Mouse (Mus musculus) macrophage (primary cell): ENCODE data around the gene Mitf. TPM values are rescaled to one million over a fixed set of nuclear protein-coding genes. Genes with fewer than 3 reads are reported as not detected.

Experiments used
- H3K27ac ChIP-seq: fragments of 350-480 bp; formaldehyde crosslinking; 2 replicates; pipeline ENCODE4 v1.9.0; 2021
- H3K36me3 ChIP-seq: fragments of 350-480 bp; formaldehyde crosslinking; 2 replicates; pipeline ENCODE4 v1.9.0; 2021; ENCODE audit errors: inconsistent target
- H3K4me3 ChIP-seq: fragments of 350-480 bp; formaldehyde crosslinking; 2 replicates; pipeline ENCODE4 v1.9.0; 2021; ENCODE audit errors: inconsistent target
- H3K79me2 ChIP-seq: fragments of 350-480 bp; formaldehyde crosslinking; 2 replicates; pipeline ENCODE4 v1.9.0; 2021; ENCODE audit errors: inconsistent target
- WGBS: methylation state at CpG from one replicate; pipeline ENCODE4 v1.1.7; 2026; ENCODE audit warnings: inconsistent platforms; ENCODE audit not compliant: missing documents; 5-methylcytosine and 5-hydroxymethylcytosine counted together
- polyA plus RNA-seq: library from polyadenylated mRNA; stranded (reverse); fragments of 250-400 nt; gene quantifications from 3 replicates; pipeline ENCODE4 v1.2.4, GENCODE M21; 2018; ENCODE audit warnings: inconsistent platforms

Gene Mitf
- polyA plus RNA-seq, 1 experiment from 2014 or later = 41.8 TPM

DNA sequence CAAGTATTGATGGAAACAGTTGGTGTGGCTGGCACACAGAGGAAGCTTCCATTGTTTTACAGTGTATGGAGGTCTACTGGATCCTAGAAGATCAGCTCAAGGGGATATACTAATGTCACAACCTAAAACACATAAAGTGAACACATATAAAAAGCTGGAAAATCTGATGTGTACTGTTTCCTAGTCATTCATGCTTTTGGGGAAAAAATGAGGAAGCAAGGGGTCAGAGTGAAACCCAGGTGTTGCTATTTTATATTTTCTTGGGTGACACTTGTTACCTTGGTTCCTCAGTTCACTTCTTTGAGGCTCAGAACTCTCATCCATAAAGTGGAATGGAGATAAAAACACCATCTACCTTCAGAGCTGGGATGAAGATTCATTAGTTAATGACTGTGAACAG is 32.7 kb downstream of the Mitf start:
- H3K27ac ChIP-seq = no peak overlapping the region
- H3K36me3 ChIP-seq = peaks cover 15% of the 10 kb centered on the region; the same call in 1 of the 2 replicates
- H3K79me2 ChIP-seq = peaks cover 99% of the 10 kb centered on the region
- no peak overlapping the region for H3K4me3 ChIP-seq

DNA sequence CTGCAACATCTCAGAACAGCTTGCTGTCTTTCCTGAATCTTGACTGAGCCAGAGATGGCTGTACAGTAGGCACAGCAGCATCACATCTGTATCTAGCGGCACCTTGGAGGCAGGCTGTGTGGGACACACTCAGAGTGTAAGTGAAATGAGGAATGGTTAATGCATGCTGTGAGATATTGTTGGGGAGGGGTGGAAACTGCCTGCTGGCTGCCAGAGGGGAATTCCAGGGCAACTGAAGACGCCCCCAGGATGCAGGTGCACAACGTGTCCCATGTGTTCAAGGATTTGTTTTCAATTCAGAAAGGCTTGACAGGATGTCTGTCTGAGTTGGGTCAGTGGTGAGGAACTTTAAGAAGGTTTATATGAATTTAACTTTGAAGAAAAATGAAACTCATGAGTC is 37.3 kb downstream of the Mitf start:
- WGBS = 90% methylated on average over 3 of the region's 3 CpGs
- Histone ChIP-seq H3K4me3 (no peak overlapping the region), H3K36me3 (peaks cover 25% of the 10 kb centered on the region), H3K27ac (no peak overlapping the region), H3K79me2 (peaks cover 100% of the 10 kb centered on the region)

DNA sequence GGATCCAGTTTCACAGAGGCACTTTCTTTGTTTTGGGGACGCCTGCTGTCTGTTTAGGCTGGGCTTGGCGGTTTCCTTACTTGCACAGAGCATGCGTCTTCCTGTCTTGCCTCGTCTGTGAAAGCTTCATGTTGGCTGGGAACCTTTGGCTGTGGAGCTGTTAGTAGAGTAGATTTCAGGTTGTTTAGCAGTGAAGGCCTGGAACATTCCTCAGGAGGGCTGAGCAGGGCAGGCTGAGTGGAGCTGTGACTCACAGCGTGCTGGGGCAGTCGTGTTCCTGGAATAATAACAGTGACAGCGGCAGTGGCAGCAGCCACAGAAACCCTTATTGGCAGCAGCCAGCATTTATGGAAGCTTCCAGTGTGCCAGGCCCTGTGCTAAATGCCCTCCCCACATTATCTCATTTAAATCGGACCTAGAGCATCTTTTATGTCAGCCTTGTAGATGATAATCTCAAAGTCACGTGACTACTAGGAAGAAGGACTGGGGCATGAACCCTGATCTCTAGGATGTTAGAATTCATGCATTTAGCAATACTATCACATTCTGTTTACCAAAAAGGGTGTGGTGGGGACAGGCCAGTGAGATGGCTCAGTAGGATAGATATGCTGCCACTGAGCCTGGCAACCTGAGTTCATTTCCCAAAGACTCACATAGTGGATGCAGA is 41.5 kb downstream of the Mitf start:
- Histone ChIP-seq H3K27ac (0 out of 2 replicates have a peak overlapping the region, but pooled peaks have one; percentile 1), H3K4me3 (no peak overlapping the region), H3K79me2 (peaks cover 78% of the 10 kb centered on the region), H3K36me3 (peaks cover 16% of the 10 kb centered on the region)
- 88% methylated on average over 9 of the region's 9 CpGs for WGBS

DNA sequence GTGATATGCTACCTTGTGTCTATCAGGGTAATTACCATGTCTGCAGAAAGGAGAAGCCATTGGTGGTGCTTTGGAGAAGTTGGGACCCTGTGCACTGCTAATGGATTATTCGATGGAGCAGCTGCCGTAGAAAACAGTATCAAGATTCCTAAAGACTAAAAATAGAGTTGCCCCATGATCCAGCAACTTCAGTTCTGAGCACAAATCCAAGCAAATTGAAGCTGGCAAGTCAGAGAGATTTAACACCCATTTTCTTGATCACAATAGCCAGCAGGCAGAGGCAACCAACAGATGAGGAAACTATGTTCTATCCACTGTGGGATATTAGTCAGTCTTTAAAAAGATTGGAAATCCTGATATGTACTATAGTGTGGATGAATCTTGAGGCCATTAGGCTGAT is 47.4 kb downstream of the Mitf start:
- Histone ChIP-seq H3K79me2 (peaks cover 57% of the 10 kb centered on the region), H3K36me3 (peaks cover 1% of the 10 kb centered on the region; the same call in 1 of the 2 replicates), H3K4me3 (no peak overlapping the region), H3K27ac (peak overlapping the region; percentile 98)
- 100% methylated on average over 2 of the region's 2 CpGs for WGBS

DNA sequence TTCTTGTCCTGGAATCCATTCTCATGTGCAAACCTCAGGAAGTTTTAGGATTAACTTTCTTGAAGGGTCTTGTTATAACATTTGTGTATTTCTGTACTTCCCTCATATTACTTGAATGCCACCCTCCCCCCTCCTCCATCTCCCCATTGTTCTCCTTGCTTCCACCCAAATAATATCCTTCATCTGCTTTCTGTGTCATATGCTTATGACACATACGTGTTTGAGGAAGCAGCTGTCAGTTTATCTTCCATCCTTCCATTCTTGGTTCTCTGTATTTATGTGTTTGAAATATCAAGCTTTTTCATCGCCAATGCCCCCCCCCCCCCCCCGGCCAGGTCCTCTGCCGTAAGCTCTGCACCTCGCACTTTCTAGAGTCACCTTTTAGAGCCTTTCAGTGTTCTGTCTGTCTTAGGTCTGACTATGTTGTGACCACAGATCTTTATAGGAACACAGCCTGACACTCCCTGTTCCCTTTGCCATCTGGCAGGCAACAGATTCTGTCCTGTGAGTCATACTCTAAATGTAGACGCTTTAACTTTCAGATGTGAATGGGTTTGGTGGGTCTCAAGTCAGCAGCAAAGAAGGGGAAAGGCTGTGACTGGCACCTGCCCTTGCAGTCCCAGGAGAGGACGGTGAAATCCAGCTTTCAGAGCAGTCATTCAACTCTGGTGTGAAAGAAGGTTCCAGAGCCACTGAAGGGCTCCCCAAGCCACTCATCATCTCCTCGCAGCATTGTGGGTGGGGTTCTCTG is 48.7 kb downstream of the Mitf start:
- Histone ChIP-seq H3K4me3 (no peak overlapping the region), H3K27ac (peak overlapping the region; percentile 98), H3K79me2 (peaks cover 64% of the 10 kb centered on the region), H3K36me3 (no peaks in the 10 kb centered on the region)
- 34% methylated on average over 5 of the region's 8 CpGs for WGBS

DNA sequence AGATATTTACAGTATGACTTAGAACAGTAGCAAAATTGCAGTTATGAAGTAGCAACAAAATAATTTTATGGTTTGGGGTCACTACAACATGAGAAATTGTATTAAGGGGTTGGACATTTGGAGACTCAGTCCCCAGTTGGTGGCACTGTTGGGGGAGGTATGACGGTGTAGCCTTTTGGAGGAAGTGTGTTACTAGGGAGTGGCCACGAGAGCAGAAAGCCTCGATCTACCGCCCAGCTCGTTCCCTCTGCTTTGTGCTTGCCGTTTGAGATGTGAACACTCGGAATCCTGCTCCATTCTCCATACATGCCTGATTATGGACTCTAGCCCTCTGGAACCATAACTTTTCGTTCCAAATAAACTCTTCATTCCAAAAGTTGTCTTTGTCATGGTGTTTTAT is 49.6 kb downstream of the Mitf start:
- Histone ChIP-seq H3K27ac (peak overlapping the region; percentile 98), H3K36me3 (no peaks in the 10 kb centered on the region), H3K4me3 (no peak overlapping the region), H3K79me2 (peaks cover 73% of the 10 kb centered on the region)
- 47% methylated on average over 8 of the region's 8 CpGs for WGBS

DNA sequence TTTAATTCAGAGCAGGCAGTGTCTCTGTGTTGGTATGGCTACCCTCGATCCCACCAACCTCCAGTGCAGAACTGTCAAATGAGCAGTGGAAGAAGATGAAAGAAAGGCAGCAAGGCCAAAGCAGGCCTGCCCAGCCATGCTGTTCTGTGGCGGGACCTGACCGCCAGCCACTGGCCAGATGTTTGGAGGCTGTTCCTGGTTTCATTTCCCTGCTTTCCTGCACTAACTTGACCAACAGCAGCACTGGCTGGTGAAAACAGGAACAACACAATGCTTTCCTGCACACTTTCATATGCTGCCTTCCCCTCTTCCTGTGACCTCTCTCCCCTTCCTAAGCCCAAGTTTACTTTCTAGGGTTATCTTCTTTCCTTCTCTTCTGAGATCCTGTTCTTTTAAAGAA is 50.8 kb downstream of the Mitf start:
- Histone ChIP-seq H3K27ac (peak overlapping the region; percentile 98), H3K36me3 (no peaks in the 10 kb centered on the region), H3K4me3 (no peak overlapping the region), H3K79me2 (peaks cover 74% of the 10 kb centered on the region)
- WGBS = 16% methylated on average over 3 of the region's 3 CpGs

DNA sequence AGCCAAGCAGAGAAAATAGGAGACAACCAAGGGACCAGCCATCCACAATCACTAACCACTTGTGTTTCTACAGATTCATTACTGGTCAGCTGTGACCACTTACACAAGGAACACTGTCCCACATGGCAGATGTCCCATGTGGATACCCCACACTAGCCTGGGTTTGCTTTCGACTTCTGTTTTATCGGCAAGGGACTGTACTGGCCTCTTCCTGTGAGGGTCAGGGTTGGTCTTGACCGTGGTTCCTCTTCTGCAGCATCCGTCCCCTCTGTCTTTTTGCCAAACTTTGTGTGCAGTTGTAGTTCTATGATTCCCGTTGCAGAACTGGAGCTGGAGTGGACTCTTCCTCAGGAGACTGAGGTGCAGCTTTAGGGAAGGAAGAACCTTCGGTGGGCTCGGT is 59.7 kb downstream of the Mitf start:
- H3K27ac ChIP-seq = peak overlapping the region; percentile 42
- H3K36me3 ChIP-seq = no peaks in the 10 kb centered on the region
- peaks cover 81% of the 10 kb centered on the region for H3K79me2 ChIP-seq
- H3K4me3 ChIP-seq = no peak overlapping the region
- WGBS = 8% methylated on average over 7 of the region's 7 CpGs

DNA sequence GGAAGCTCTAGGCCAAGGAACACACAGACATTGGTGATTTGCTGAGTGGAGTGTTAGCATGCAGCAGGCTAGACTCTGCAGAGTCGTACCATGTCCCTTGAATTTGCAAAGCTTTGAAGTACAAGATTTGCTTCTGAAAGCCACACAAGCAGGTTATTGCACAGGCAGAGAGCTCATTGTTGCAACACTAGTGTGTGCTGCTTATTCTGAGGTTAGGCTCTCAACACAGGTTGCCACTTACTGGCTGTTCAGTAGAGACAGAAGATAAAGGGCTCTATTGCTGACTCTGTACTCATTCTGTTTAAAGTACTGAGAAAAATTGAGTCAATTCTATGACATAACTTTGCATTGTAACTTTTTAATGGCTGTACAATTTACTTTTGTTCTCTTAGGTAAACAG is 61.2 kb downstream of the Mitf start:
- 75% methylated on average over 1 of the region's 1 CpGs for WGBS
- H3K27ac ChIP-seq = no peak overlapping the region

DNA sequence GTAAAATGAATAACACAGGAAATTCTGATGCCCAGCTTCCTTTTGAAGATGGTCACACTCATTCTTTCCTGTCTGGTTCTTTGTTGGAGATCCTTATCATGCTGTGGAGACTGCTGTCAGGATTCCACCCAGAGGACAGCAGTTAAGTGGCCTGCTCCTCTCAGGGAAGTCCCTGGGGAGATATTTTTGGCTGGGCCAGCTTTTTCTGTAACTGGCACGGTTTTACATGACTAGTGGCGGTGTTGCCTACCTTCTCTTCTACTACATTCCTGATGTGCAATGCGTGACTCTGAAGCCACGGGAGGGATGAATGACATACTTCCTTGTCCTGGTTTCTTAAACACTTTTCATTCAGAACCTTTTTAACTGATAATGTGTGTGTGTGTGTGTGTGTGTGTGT is 63.1 kb downstream of the Mitf start:
- Histone ChIP-seq H3K36me3 (no peaks in the 10 kb centered on the region), H3K4me3 (no peak overlapping the region), H3K79me2 (peaks cover 76% of the 10 kb centered on the region), H3K27ac (no peak overlapping the region)
- WGBS = 82% methylated on average over 3 of the region's 4 CpGs

More for the DNA sequence above, 61.2 kb downstream of the Mitf start:
- Histone ChIP-seq H3K4me3 (no peak overlapping the region), H3K79me2 (peaks cover 81% of the 10 kb centered on the region), H3K36me3 (no peaks in the 10 kb centered on the region)

DNA sequence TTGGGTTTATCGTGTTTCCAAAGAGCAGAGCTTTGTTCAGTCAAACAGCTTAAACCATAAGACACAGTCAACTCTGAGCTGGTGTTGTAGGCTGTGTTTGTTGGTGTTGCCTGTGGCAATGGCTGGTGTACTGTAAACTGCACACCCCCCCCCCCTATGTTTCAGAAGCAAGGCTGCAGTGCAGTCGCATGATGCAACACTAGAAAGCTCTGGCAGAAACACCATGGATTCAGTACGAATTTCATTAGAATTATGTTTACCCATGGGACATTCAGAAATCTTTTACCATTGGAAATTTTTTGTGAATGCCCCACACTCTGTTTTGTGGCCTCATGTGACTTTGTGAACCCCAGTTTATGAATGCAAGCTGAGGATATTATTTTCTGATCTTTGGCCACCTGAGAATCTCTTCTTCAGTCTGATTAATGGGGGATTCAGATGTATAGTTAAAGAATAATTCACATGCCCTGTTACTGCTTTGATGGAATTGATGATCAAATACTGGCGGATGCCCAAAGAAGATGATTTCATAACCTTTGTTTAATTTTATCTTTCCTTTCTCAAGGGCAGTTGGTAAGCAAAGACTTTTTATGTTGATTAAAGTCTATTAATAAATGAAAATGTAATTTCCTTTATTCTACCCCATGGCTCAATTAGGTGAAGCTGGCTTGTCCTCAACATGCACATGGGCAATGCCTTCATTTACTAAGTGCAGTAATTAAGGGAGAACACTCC is 64.6 kb downstream of the Mitf start:
- Histone ChIP-seq H3K4me3 (no peak overlapping the region), H3K27ac (no peak overlapping the region)
- WGBS = 93% methylated on average over 4 of the region's 4 CpGs

DNA sequence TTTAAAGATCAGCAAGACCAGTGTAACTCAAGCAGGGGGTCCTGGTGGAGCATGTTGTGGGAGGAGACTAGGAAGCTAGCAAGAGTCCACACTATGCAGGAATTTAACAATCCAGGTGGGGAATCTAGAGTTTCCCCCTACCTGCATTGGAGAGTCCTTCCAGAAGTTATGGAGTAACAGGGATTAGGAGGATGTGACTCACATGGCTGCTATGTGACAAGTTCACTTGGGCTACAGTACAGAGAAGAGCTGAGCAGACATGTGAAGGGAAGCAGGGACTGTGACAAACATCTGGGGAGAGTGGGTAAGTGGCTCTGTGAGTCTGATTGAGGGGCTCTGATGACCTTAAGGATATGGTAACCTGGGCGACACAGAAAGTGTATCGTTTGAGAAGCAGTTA is 66.2 kb downstream of the Mitf start:
- H3K4me3 ChIP-seq = no peak overlapping the region
- H3K36me3 ChIP-seq = peaks cover 11% of the 10 kb centered on the region; the same call in 1 of the 2 replicates
- WGBS = 92% methylated on average over 2 of the region's 2 CpGs
- no peak overlapping the region for H3K27ac ChIP-seq
- H3K79me2 ChIP-seq = peaks cover 93% of the 10 kb centered on the region

More for the DNA sequence above, 64.6 kb downstream of the Mitf start:
- H3K79me2 ChIP-seq = peaks cover 86% of the 10 kb centered on the region
- peaks cover 11% of the 10 kb centered on the region; the same call in 1 of the 2 replicates for H3K36me3 ChIP-seq

DNA sequence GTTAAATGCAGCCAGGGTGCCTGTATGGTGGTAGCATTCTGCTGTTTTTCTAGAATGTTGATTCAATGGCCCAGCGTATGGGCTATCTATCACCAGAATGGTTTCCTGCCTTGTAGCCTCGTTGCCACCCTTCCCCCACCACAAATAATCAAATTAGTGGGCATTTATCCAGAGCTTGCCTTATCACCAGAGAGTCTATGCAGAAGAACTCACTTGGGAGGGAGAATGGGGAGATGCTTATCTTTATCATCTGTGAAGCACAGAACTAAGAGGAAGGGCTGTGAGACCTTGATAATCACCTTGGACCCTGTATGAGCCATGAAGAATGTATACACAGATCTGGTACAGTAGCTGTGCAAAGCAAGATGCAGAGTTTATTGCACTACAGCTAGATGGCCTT is 70.1 kb downstream of the Mitf start:
- H3K79me2 ChIP-seq = peaks cover 93% of the 10 kb centered on the region
- no peak overlapping the region for H3K27ac ChIP-seq
- 50% methylated on average over 2 of the region's 2 CpGs for WGBS
- peaks cover 11% of the 10 kb centered on the region; the same call in 1 of the 2 replicates for H3K36me3 ChIP-seq
- H3K4me3 ChIP-seq = no peak overlapping the region

DNA sequence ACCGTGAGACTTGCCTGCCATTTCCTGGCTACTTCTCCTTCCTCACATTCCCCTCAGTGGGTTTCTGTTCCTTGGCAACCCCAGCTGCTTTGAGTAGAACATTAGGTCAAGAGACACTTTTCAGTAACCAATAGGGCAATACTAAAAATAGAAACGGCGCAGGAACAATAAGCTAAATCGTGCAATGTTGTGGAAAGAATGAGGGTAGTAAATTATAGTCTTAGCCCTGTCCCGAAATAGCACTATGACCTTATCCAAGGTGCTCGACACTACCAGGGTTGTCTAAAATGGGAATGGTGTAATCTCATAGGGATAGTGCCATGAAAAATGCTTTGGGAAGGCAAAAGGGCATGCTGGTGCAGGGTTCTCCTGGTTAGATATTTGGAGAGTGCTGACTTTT is 70.6 kb downstream of the Mitf start:
- H3K27ac ChIP-seq = no peak overlapping the region
- H3K36me3 ChIP-seq = peaks cover 11% of the 10 kb centered on the region; the same call in 1 of the 2 replicates
- 80% methylated on average over 6 of the region's 6 CpGs for WGBS
- H3K79me2 ChIP-seq = peaks cover 93% of the 10 kb centered on the region
- H3K4me3 ChIP-seq = no peak overlapping the region

DNA sequence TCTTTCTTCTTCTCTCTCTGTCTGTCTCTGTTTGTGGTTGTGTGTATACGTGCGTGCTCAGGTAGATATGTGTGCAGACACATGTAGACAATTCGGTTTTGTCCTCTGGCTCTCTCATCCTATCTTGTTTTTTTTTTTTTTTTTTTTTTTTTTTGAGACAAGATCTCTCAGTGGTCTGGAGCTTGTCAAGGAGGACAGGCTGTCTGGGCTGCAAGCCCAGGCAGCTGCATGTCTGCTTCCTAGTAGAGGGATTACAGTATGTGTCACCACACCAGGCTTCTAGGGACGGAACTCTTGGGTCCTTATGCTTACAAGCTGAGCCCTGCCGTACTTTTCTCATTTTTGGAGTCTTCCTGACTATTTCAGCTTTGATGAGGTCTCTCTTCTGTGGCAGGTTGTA is 73.5 kb downstream of the Mitf start:
- no peak overlapping the region for H3K4me3 ChIP-seq
- H3K79me2 ChIP-seq = peaks cover 96% of the 10 kb centered on the region
- H3K36me3 ChIP-seq = peaks cover 9% of the 10 kb centered on the region; the same call in 1 of the 2 replicates
- no peak overlapping the region for H3K27ac ChIP-seq
- 91% methylated on average over 2 of the region's 5 CpGs for WGBS
